ENCODE assay signal across 21 mouse cellular contexts in the genomic region with DNA sequence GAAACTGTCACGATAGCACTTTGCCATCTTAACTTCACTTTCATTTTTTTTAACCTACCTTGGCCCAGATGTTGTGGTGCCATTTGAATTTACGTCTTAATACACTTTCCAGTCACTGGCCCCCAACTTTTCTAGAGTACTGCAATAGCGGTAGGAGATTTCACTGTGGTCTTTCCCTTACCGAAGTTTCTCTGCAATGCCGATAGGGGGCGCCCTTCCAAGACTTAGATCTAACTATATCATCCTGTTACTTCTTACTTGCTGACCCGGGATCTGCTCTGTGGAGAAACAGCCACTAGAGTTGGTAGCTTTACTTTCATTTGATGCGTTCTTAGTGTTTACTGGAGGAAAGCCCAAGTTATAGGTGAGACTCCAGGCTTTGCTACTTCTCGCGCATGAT.
DNase-seq lines count a peak whose midpoint lies in the region; TF ChIP-seq lines count a peak whose summit lies in the region.
"Had no signal": no experiment of that assay in that cellular context is flagged by ENCODE, and none has a peak within 500 bp of the region (broad histone marks: within the 10 kb centered on the region; RNA-seq: fewer than 3 reads in every experiment).

No protein-coding gene starts in this region.

- in situ Hi-C loops in ES-E14 (cut with MboI; ENCODE audit: low sequenced_read_pairs in 2 of 2, unreplicated experiment in 2 of 2), result no loop called here

- no peak for DNase-seq in layer of hippocampus, adult 2 months (ENCODE audit: low spot score in 2 of 2)
- no peak for DNase-seq in layer of hippocampus, postnatal 36 days
- peak; percentile 4 for DNase-seq in CD4-positive helper T cell, adult 2 months (ENCODE audit: low read depth, low spot score)
- DNase-seq in ES-E14 (ENCODE audit: low read depth, low spot score), result peak; percentile 6
- peak; percentile 43 for DNase-seq in testis, postnatal 10 days (ENCODE audit: low spot score)
- no peak for DNase-seq in left cerebral cortex, adult 9 months (ENCODE audit: low spot score in 2 of 2)
- no peak for DNase-seq in kidney, adult 8-10 months
- DNase-seq: adrenal gland, postnatal 36 days; cerebellum, adult 11-12 months; cerebellum, postnatal 14 days; heart, postnatal 36 days; kidney, adult 18-20 months; kidney, postnatal 10 days; liver, embryonic 13.5 days; retina, postnatal 1 day had no signal

- no peaks in the 10 kb centered on the region for H3K36me3 ChIP-seq in ES-E14 (ENCODE audit: control insufficient read depth, insufficient read depth, low read length, poor library complexity, severe bottlenecking)
- H3K36me3 ChIP-seq: forebrain, embryonic 10.5 days; hindbrain, embryonic 15.5 days; limb, embryonic 12.5 days; liver, embryonic 13.5 days; lung, embryonic 15.5 days; midbrain, embryonic 12.5 days had no signal

- no peak overlapping the region for H3K9ac ChIP-seq in ES-E14 (ENCODE audit: insufficient read depth, low read depth, low read length, poor library complexity, severe bottlenecking)
- H3K9ac ChIP-seq: hindbrain, embryonic 15.5 days; limb, embryonic 12.5 days; liver, embryonic 13.5 days; lung, embryonic 15.5 days; midbrain, embryonic 12.5 days had no signal

- no peaks in the 10 kb centered on the region for H3K9me3 ChIP-seq in ES-E14 (ENCODE audit: control insufficient read depth, insufficient read depth, low read depth, low read length)
- H3K9me3 ChIP-seq: forebrain, embryonic 10.5 days; hindbrain, embryonic 15.5 days; limb, embryonic 12.5 days; lung, embryonic 15.5 days; midbrain, embryonic 12.5 days had no signal

- no peak overlapping the region for H3K4me3 ChIP-seq in layer of hippocampus, adult 2 months
- no peak overlapping the region for H3K4me3 ChIP-seq in ES-E14 (ENCODE audit: insufficient read depth in 1 of 2, low read depth in 1 of 2, low read length in 2 of 2, poor library complexity in 1 of 2, severe bottlenecking in 1 of 2)
- H3K4me3 ChIP-seq: forebrain, embryonic 10.5 days; hindbrain, embryonic 15.5 days; limb, embryonic 12.5 days; liver, embryonic 13.5 days; lung, embryonic 15.5 days; midbrain, embryonic 12.5 days had no signal

- no peaks in the 10 kb centered on the region for H3K4me1 ChIP-seq in ES-E14 (ENCODE audit: control insufficient read depth in 2 of 2, insufficient read depth in 2 of 2, low read length in 2 of 2, poor library complexity in 1 of 2)
- H3K4me1 ChIP-seq: forebrain, embryonic 10.5 days; hindbrain, embryonic 15.5 days; limb, embryonic 12.5 days; liver, embryonic 13.5 days; lung, embryonic 15.5 days; midbrain, embryonic 12.5 days had no signal

- TF ChIP-seq CTCF in layer of hippocampus, adult 2 months (conservative IDR thresholded peaks at IDR 0.05), result peak; percentile 57

- H3K27ac ChIP-seq in layer of hippocampus, adult 2 months, result no peak overlapping the region
- H3K27ac ChIP-seq in ES-E14 (ENCODE audit: insufficient read depth, low read depth, low read length, poor library complexity, severe bottlenecking), result no peak overlapping the region
- H3K27ac ChIP-seq: forebrain, embryonic 10.5 days; hindbrain, embryonic 15.5 days; limb, embryonic 12.5 days; liver, embryonic 13.5 days; lung, embryonic 15.5 days; macrophage; midbrain, embryonic 12.5 days had no signal

TF ChIP-seq in ES-E14, 5 proteins besides CTCF, POLR2A, EP300 and RAD21:
- no peak for TF ChIP-seq CHD2 (IDR thresholded peaks at IDR 0.05; ENCODE audit: low read depth, low read length)
- no peak for TF ChIP-seq MAFK (IDR thresholded peaks at IDR 0.05; ENCODE audit: insufficient read depth, low read depth, low read length)
- TF ChIP-seq ZNF384 (IDR thresholded peaks at IDR 0.05; ENCODE audit: low read depth, low read length), result no peak
- no peak for TF ChIP-seq ZC3H11A (IDR thresholded peaks at IDR 0.05; ENCODE audit: borderline replicate concordance, low read depth, low read length)
- TF ChIP-seq HCFC1 (IDR thresholded peaks at IDR 0.05; ENCODE audit: borderline replicate concordance, insufficient read depth, low read length), result no peak

Comparison
In these comparisons a context has a peak if more than half of its experiments do, and no peak if none do; other contexts are left out.
1. DNase-seq: peak in CD4-positive helper T cell, adult 2 months (single experiment), ES-E14 (single experiment) and testis, postnatal 10 days (single experiment); none in layer of hippocampus, adult 2 months (0 of 2), layer of hippocampus, postnatal 36 days (0 of 2), left cerebral cortex, adult 9 months (0 of 2) and kidney, adult 8-10 months (0 of 2).